Mouse (Mus musculus) testis, adult 2 months (tissue): ENCODE results near the gene Rps6ka5.

Source experiments
- CTCF ChIP-seq: fragments of 200-500 bp; IDR thresholded peaks from 2 replicates; pipeline ENCODE4 v1.5.1; 2012; ENCODE audit warnings: low read depth, mild to moderate bottlenecking, inconsistent platforms, low read length, moderate library complexity; ENCODE audit not compliant: control insufficient read depth, insufficient read depth, insufficient replicate concordance
- POLR2A ChIP-seq: fragments of 200-500 bp; IDR thresholded peaks from 2 replicates; pipeline ENCODE4 v1.6.1; 2012; ENCODE audit warnings: low read depth, mild to moderate bottlenecking, inconsistent platforms, low read length, moderate library complexity; ENCODE audit not compliant: control insufficient read depth

DNA sequence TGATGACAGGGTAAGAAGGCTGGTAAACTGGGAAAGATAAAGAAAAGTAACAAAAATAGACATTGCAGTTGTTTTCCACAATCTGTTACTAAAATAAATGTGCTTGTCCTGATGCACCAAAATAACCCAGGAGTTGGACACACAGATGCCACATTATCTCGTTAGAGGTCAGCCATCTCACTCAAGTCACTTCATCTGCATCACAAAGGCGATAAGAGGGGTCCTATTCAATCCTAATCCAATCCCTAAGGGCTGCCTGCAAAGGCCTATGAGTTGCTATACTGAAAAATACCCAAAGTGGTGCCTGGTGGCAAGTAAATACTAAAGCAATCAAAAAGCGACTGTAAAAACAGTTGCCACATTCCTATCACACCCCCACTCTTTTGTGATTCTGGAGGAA, 90.0 kb downstream of the Rps6ka5 start:
- TF ChIP-seq CTCF (no peak), POLR2A (no peak)
